Mouse (Mus musculus): ENCODE results near the gene Bclaf1. TPM values are rescaled to one million over a fixed set of nuclear protein-coding genes. Genes with fewer than 3 reads are reported as not detected.

Gene Bclaf1
- polyA plus RNA-seq, 1 experiment from 2014 or later: 139 TPM

DNA sequence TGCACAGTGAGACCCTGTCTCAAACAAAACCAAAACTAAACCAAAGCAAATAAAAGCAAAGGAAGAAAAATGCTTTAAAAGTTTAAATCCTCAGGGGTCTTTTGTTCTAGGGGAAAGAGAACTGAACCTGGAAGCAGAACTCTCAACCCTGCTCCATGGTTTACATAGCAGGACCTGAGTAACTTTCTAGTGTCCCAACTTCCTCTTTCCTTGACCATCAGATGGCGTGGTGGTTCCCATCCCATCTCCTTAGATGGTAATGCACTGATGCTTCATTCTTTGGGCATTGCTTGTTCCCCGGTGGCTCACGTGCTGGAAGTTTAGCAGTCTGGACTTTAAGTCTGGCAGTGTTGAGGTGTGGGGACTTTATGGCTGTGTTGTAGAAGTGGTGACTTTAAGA, 69.1 kb downstream of the Bclaf1 start:
- Histone ChIP-seq H3K27ac (ENCODE audit: low read length) (no peak overlapping the region; the same call in 1 of the 2 replicates), H3K4me1 (replicated peaks; ENCODE audit: control insufficient read depth, insufficient read depth, low read length) (peaks cover 16% of the 10 kb centered on the region), H3K36me3 (ENCODE audit: control insufficient read depth, insufficient read depth) (no peaks in the 10 kb centered on the region), H3K4me3 (replicated peaks; ENCODE audit: low read length) (no peak overlapping the region), H3K27me3 (replicated peaks; ENCODE audit: control insufficient read depth, insufficient read depth, low read length) (no peaks in the 10 kb centered on the region), H3K9ac (replicated peaks; ENCODE audit: low read depth, low read length) (no peak overlapping the region), H3K4me2 (ENCODE audit: low read length) (no peak overlapping the region), H3K9me3 (ENCODE audit: control insufficient read depth, low read length) (no peaks in the 10 kb centered on the region)
- WGBS: 79% methylated on average over 3 of the region's 3 CpGs
- no peak for ATAC-seq

DNA sequence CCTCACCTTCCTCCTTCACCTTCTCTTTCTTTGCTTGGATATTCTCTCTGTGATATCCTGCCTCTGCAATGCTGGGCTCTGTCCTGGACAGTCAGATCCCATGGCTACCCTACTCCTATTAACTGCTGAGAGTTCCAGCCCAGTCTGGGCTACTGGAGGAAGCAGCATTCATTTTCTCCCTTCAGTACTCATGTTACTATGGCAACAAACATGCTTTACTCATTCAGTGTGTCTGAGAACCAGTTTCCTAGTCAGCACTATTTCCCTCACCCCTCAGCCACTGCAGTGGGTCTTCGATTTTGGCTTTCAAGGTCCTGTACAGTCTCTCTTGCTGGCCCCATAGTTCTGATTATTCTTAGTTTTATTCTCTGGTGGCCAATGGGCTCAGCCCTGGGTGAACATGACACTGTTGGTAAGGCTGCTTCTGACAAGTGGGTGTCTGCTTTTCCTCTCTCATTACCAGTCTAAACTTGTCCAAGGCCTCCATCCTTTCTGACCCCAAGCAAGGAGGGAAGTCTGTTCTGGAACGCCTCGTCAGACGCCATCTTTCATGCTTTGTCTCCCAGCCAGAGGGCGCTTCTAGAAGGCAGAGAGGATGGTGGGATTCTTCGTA, 70.6 kb downstream of the Bclaf1 start:
- Histone ChIP-seq H3K4me2 (ENCODE audit: low read length) (no peak overlapping the region), H3K4me3 (replicated peaks; ENCODE audit: low read length) (no peak overlapping the region), H3K36me3 (ENCODE audit: control insufficient read depth, insufficient read depth) (no peaks in the 10 kb centered on the region), H3K4me1 (replicated peaks; ENCODE audit: control insufficient read depth, insufficient read depth, low read length) (peaks cover 16% of the 10 kb centered on the region), H3K9me3 (ENCODE audit: control insufficient read depth, low read length) (no peaks in the 10 kb centered on the region), H3K9ac (replicated peaks; ENCODE audit: low read depth, low read length) (no peak overlapping the region), H3K27me3 (replicated peaks; ENCODE audit: control insufficient read depth, insufficient read depth, low read length) (no peaks in the 10 kb centered on the region), H3K27ac (ENCODE audit: low read length) (no peak overlapping the region)
- ATAC-seq: peak; percentile 81
- 72% methylated on average over 6 of the region's 6 CpGs for WGBS

DNA sequence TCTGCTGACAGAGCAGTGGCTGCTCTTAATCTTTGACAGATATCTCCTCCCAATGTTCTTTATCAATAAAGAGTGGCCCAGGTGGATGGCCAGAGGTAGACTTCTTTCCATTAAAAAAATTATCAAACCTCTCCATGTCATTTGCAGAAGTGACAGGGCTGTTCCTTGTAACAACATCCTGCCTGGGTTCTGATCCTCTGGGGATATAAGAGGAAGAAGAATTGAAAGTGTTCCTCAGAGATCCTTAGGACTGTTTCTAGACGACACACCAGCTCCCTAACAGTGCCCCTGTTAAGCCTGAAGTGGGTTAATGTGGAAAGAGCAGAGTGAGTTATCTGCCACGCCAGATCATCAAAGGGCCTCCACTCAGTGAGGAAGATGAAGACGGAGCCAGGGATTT, 78.3 kb downstream of the Bclaf1 start:
- WGBS: 79% methylated on average over 3 of the region's 3 CpGs
- no peak overlapping the region for H3K27ac ChIP-seq (ENCODE audit: low read length)

More for the DNA sequence above, 78.3 kb downstream of the Bclaf1 start:
- Histone ChIP-seq H3K4me2 (ENCODE audit: low read length) (no peak overlapping the region), H3K27me3 (replicated peaks; ENCODE audit: control insufficient read depth, insufficient read depth, low read length) (no peaks in the 10 kb centered on the region), H3K4me3 (replicated peaks; ENCODE audit: low read length) (no peak overlapping the region), H3K9me3 (ENCODE audit: control insufficient read depth, low read length) (no peaks in the 10 kb centered on the region), H3K9ac (replicated peaks; ENCODE audit: low read depth, low read length) (no peak overlapping the region), H3K4me1 (replicated peaks; ENCODE audit: control insufficient read depth, insufficient read depth, low read length) (no peaks in the 10 kb centered on the region), H3K36me3 (ENCODE audit: control insufficient read depth, insufficient read depth) (no peaks in the 10 kb centered on the region)
- ATAC-seq: no peak

Small RNAs within 50 kb of the gene (microRNA-seq; reads per million reads assigned to microRNA genes)
- not detected for gene Mir6413

Other genes with a start within 250 kb of the Bclaf1 start
- 4.5 and 8.2 TPM in 2 replicates for gene Map7, start 164.0 kb upstream of the Bclaf1 start, polyA plus RNA-seq (2015; fragmentation: Nextera tagmentation; extraction: Ambion mirVana)
- 0.99 and 1.2 TPM in 2 replicates for gene Mtfr2, start 35.3 kb downstream of the Bclaf1 start, polyA plus RNA-seq (2015; fragmentation: Nextera tagmentation; extraction: Ambion mirVana)

Data from forebrain, embryonic 16.5 days (tissue).